Mouse (Mus musculus) erythroid progenitor cell, adult 5-6 weeks (primary cell): Measurements from ENCODE around the gene Dpy30. TPM values are rescaled to one million over a fixed set of nuclear protein-coding genes. Genes with fewer than 3 reads are reported as not detected.

Source experiments
- ATAC-seq: replicated peaks from 2 replicates; pipeline ENCODE4 v1.8.0; 2016; ENCODE audit warnings: moderate number of reproducible peaks, mild to moderate bottlenecking, moderate TSS enrichment, inconsistent platforms; ENCODE audit not compliant: poor library complexity, low FRiP score, severe bottlenecking
- total RNA-seq, 2 experiments: library from RNA; stranded (forward) in 1 of 2; stranded (reverse) in 1 of 2; fragments of 150-400 nt in 1 of 2; fragments of 186-747, 209-891 nt in 1 of 2; gene quantifications; 2 replicates each; pipeline versions ENCODE4 v1.2.3 to v1.2.4; 2015 to 2017; ENCODE audit warnings: low replicate concordance in 2 of 2

Gene Dpy30
- total RNA-seq, 2 experiments from 2014 or later, result 50.9 to 93.5 TPM

GRCm38 (mm10) chr17:74267415-74268180 is 56.1 kb downstream of the Dpy30 start:
- peak; percentile 92 for ATAC-seq

GRCm38 (mm10) chr17:74265636-74266035 is 58.1 kb downstream of the Dpy30 start:
- ATAC-seq, result no peak

- ATAC-seq, result no peak
Measured at GRCm38 (mm10) chr17:74265156-74265505, 58.6 kb downstream of the Dpy30 start.

- no peak for ATAC-seq
Measured at GRCm38 (mm10) chr17:74264333-74265155, 59.2 kb downstream of the Dpy30 start.

- no peak for ATAC-seq
Measured at GRCm38 (mm10) chr17:74262415-74262814, 61.3 kb downstream of the Dpy30 start.

Other genes with a start within 250 kb of the Dpy30 start
- 208 and 242 TPM in 2 replicates for gene Memo1, start 28.4 kb downstream of the Dpy30 start, total RNA-seq (2015; ENCODE audit: low replicate concordance)
- gene Memo1, start 28.4 kb downstream of the Dpy30 start, total RNA-seq (2017; ENCODE audit: low replicate concordance), result 378 and 387 TPM in 2 replicates
- 13.7 and 19.3 TPM in 2 replicates for gene Spast, start 15.0 kb upstream of the Dpy30 start, total RNA-seq (2015; ENCODE audit: low replicate concordance)
- 13.9 and 28.8 TPM in 2 replicates for gene Spast, start 15.0 kb upstream of the Dpy30 start, total RNA-seq (2017; ENCODE audit: low replicate concordance)
- 9.7 and 34.8 TPM in 2 replicates for gene Slc30a6, start 71.7 kb upstream of the Dpy30 start, total RNA-seq (2015; ENCODE audit: low replicate concordance)
- gene Slc30a6, start 71.7 kb upstream of the Dpy30 start, total RNA-seq (2017; ENCODE audit: low replicate concordance), result 2.4 and 10.7 TPM in 2 replicates
- gene Nlrc4, start 135.2 kb upstream of the Dpy30 start, total RNA-seq (2015; ENCODE audit: low replicate concordance), result 1.8 TPM in 1 of 2 replicates, not detected in the other
- gene Nlrc4, start 135.2 kb upstream of the Dpy30 start, total RNA-seq (2017; ENCODE audit: low replicate concordance), result 0.91 and 1.5 TPM in 2 replicates
- gene Yipf4, start 165.5 kb upstream of the Dpy30 start, total RNA-seq (2015; ENCODE audit: low replicate concordance), result 60.9 and 101 TPM in 2 replicates
- gene Yipf4, start 165.5 kb upstream of the Dpy30 start, total RNA-seq (2017; ENCODE audit: low replicate concordance), result 80.6 and 109 TPM in 2 replicates
- gene Birc6, start 204.4 kb upstream of the Dpy30 start, total RNA-seq (2015; ENCODE audit: low replicate concordance), result 135 and 175 TPM in 2 replicates
- 128 and 149 TPM in 2 replicates for gene Birc6, start 204.4 kb upstream of the Dpy30 start, total RNA-seq (2017; ENCODE audit: low replicate concordance)